Mouse (Mus musculus) frontal cortex, postnatal 14 days (tissue): Measurements from ENCODE around the gene Fbxo36.

Source experiments
- DNase-seq, 2 experiments: peaks; one replicate each; pipeline ENCODE4 v3.0.0; 2022; ENCODE audit warnings: low spot score in 2 of 2

The Fbxo36 gene

DNA sequence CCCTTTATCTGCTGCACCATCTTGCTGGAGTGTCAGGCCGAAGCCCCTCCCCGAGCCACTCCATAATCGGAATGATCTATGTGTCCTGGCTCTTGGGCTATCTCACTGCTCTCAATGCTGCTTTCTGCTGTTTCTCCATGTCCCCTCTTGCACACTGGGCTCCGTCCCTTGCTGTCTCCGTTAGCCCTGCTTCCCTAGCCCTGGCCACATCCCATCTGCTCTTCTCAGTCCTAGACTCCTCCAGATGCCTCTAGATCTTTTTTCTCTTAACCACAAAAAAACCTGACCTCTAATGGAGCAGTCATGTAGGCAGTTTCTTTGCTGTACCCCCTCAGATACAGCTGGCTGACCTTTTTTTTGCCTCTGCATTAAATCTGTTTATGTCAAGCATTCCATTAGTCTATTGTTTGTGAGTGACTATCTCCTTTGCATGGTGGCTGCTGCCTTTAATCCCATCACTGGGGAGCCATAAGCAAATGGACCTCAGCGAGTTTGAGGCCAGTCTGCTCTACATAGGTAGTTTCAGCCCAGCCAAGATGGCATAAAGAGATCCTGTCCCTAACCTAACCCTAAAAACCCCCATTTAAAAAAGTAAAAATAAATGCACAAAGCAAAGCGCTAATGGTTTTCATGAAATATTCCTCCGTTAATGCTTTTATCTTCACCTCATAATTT is 49.8 kb downstream of the Fbxo36 start:
- no peak for DNase-seq

DNA sequence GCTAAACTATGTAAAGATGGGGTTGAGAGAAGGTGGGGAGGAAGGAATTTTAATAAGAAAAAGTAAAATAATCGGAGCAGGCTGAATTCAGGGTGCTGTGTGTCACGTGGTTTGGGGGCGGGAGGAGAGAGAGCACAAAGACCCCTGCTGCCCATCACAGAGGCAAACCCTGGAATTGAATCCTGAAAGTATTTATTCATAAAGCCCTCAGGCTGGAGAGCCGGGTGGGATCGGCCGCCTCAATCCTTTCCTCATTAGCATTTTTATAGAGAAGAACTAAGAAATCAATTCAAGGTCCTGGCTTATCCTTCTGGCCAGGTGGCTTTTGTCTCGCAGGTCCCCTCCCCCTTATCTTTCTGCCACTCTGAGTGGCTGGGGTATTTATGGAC is 50.4 kb downstream of the Fbxo36 start:
- DNase-seq: no peak

DNA sequence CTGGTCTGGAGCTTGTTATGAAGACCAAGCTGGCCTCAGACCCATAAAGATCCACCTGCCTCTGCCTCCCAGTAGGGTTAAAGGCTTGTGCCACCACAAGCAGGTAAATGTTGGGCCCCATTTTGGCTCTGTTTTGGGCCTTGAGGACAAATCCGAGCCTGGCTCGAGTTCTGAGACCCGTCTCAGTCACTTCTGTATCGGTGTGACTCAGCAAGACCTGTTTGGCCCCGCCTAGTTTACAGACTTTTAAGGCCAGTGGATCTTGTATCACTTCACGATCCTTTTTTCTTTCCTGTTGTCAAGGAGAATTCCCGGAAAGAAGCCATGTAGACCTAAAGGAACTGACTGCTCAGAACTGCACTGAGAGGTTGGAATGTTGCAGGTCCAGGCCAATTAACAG is 50.9 kb downstream of the Fbxo36 start:
- no peak for DNase-seq

GRCm38 (mm10) chr1:84891746-84892145 is 52.1 kb downstream of the Fbxo36 start:
- DNase-seq: no peak

GRCm38 (mm10) chr1:84897364-84897763 is 57.7 kb downstream of the Fbxo36 start:
- no peak for DNase-seq

GRCm38 (mm10) chr1:84899156-84899555 is 59.5 kb downstream of the Fbxo36 start:
- no peak for DNase-seq

DNA sequence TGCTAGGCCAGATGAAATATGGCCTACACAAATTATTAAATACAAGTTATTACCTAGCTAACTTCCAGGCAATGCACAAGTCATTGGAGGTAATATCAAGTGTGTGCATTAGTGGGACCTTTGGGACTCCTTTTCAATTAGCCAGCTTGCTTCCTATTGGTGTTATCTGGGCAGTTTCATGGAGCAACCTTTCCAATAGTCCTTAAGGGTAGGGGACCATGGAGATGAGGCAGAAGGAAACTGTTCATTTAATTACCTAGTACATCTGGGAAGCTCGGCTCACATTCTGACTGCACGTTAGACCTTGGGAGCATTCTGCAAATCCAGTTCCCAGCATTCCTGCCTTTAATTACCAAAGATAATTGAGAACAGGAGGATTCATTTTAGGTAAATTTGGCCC is 64.8 kb downstream of the Fbxo36 start:
- no peak for DNase-seq

GRCm38 (mm10) chr1:84910177-84910804 is 70.7 kb downstream of the Fbxo36 start:
- no peak for DNase-seq

- no peak for DNase-seq
These were observed 72.9 kb downstream of the Fbxo36 start for GRCm38 (mm10) chr1:84912571-84912970.

- DNase-seq: no peak
These were observed 75.4 kb downstream of the Fbxo36 start for GRCm38 (mm10) chr1:84915010-84915409.

DNA sequence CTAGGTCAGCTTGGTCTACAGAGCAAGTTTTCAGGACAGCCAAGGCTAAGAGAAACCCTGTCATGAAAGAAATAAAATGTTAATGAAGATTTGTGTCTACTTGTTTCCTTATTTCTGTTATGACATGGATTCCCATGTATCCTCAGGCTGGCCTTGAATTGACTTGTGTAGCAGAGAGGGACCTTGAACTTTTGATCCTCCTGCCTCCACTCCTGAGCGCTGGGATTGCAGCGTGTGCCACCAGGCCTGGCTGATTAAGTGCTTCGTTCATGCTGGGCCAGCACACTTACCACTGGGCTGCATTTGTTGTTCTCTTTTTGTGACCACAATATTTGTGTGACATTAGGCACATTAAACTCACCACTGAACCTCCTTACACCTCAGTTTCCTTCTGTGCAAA is 79.2 kb downstream of the Fbxo36 start:
- DNase-seq: no peak

DNA sequence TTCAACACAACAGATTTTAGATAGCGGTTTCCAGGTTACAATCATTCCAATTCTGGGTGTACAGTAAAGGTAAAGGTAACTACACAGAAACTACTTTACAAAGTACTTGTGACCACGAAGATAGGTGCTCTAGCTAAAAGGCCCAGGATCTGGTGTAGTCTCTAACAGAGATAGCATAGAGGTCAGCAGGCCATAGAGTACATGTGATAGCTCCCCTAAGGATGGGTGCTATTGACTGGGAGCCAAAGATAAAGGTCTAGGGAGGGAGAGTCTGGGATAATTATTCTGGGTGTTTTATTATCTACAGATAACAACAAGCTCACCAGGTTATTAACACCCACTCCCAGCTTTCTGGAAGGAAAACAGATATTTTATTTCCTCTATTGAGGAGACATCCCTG is 83.8 kb downstream of the Fbxo36 start:
- no peak for DNase-seq

DNA sequence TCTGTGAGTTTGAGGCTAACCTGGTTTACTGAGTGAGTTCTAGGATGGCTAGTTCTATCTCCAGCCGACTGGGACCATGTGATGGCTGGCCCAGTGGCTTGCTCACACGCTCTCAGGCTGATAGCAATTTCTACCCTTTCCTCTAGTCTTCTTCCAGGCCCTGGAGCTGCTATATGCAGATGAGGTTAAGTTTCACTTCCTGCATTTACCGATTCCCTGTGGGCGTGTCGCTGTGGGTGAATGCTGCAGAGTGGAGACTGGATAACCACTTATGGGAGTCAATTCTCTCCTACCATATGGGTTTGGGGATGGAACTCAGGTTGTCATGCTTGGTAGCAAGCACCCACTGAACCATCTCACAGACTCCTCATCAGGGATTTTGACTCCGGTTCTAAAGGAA is 84.5 kb downstream of the Fbxo36 start:
- no peak for DNase-seq

DNA sequence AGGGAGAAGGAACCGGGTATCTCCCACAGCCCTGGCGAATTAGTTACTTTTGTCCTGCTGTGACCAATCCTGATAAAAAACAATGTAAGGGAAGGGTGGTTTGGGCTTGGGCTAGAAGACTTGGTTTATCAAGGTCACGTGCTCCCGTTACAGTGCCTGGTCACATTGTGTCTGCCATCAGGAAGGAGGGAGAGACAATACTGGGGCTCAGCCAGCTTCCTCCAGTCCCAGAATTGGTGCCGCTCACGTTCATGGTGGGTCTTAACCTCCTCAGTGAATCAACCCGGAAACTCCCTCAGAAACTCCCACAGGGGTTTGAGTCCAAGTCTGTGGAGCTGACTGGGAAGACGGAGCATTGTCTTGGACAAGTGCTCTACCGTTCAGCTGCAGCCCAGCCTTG is 86.0 kb downstream of the Fbxo36 start:
- DNase-seq: no peak

DNA sequence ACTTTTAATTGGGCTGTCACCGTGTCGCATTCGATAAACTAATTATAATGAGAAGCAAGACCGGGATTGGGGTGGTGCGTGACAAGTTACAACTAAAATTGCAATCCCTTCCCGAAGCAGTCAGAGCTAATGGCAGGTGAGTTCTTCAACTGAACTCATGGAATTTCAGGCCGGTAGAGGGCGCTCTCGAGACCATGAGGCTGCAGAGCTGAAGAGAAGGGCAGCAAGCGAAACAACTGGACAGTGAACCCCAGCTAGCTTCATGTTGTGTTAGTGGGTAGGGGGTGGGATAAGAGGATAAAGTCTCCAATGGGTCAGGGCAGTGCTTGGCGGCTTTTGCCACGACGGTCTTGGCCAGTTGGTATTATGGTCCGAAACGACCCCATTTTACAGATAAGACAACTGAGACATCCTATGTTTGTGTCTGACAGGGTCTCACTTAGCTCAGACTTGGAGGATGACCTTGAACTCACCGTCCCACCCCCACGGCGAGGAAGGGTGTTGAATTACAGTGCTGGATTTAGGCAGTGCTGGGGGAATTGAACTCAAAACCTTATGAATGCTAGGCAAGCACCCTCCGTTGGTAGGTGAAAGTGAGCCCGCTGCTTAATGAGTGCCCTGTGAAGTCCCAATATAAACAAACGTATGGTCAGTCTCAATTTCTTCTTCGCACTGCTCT is 94.0 kb downstream of the Fbxo36 start:
- DNase-seq: peak; percentile 66 to 82

DNA sequence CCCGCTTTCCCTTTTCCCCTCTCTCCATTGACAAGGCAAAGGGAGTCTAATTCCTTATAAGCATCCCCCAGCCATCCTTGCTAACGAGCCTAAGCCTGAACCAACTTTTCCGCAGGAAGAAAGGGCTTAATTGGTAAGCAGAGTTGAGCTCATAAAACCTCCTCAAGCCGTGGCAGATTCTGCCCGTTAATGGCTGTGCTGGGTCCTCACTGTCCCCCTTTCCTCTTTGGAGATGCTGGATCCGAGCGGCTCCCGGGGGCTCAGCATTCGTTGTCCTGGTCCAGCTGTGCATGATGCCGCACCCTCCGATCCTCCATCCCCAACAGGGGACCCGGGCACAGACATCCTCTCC is 94.5 kb downstream of the Fbxo36 start:
- no peak for DNase-seq

DNA sequence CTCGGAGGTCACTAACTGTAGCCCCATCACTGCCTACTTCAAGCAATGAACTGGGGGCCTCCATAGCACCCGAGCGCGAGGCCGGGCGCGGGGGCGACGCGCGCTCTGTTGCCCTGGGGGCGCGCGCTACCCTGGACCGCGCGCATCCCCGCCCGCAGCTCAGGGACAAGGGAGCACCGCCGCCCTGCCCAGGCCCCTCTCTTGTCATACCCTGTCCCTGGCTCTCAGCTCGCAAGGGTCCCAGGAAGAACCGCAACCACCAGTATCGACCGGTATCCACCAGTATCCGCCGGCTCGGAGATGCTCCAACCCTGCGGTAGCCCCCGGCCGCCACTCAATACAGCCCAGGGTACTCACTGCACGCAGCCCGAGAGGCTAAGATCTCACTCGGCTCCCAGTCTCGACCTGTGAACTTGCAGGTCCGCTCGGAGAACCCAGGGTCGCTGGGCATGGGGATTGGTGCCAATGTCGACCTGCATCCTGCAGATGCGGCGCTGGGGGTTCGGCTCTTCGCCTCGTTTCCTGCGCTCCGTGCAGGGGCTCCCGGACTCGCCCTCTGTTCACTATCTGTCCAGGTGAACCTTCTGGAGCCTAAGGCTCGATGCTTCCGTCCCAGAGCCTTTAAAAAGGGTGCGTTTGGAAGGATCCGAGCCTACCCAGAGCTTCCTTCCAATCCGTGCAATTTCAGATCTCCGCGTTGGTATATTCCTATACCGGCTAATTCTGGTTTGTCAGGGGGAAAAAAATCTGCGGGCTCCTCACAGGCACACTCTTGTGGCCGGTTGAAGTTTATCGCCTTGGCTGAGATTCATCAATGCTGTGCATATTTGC is 95.1 kb downstream of the Fbxo36 start, which contains the start of gene Slc16a14:
TSS of gene Slc16a14 (minus strand) at position 632 of the 831 bp plus-strand sequence.
- peak; percentile 55 to 57 for DNase-seq

DNA sequence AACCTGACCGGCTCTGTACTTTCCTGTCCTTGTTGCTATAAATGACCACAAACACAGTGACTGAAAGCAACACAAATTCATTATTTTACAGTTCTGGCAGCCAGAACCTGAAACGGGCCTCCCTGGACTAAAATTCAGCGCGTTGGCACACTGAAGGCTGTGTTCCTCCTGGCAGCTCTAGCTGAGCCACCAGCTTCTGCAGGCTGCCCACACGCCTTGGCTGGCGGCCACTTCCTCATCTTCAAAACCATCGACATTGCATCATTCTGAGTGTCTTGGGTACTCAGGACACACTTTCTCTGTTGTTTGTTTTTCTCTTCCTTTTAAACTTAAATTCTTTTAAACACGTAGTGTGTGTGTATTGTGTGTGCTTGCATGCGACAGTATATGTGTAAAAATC is 96.0 kb downstream of the Fbxo36 start:
- DNase-seq: peak; percentile 68 to 71

GRCm38 (mm10) chr1:84936716-84937510 is 97.3 kb downstream of the Fbxo36 start:
- no peak for DNase-seq

- DNase-seq: no peak
These were observed 99.8 kb downstream of the Fbxo36 start for GRCm38 (mm10) chr1:84939466-84939865.

GRCm38 (mm10) chr1:84940322-84940721 is 100.7 kb downstream of the Fbxo36 start:
- no peak for DNase-seq
